Mouse (Mus musculus) cerebellum, postnatal 14 days (tissue): ENCODE measurements around the gene Pigm.

Experiments used
- DNase-seq, 2 experiments: peaks; one replicate each; pipeline ENCODE4 v3.0.0; 2021; ENCODE audit warnings: mixed read lengths in 2 of 2

Pigm gene

DNA sequence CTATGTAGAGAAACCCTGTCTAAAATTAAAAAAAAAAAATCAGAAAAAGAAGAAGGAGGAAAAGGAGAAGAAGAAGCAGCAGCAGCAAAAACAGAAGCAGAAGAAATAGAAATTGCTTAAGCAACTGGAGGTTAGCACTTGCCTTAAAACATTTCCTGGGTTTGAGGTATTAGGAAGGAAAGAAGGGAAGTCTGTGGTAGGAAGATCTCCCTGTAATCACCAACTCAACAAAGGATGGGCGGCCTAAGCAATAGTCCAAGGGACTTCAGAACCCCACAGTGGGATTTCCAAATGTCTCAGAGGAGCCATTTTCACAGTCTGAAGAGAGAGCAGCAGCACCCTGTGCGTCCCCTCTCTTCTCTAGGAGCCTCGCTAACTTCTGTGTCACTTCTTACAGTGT lies 23.9 kb upstream of the Pigm start:
- no peak for DNase-seq

DNA sequence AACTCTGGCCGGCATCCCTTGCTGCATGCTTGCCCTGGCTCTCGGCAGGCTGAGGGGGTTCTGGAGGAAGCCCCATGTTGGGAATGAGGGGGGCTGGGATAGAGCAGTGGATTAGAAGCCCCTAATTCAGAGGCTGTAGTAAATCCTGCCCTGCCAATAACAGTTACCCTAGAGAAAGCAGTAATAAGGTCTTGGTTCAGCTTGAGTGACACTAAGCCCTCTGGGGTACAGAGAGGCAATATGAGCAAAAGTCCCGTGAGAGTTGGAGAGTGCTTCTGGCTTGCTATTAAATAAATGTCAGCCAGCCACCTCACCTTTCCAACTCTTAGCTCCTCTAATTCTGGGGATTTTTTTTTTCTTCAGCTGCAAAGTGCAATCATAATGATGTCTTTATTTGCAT lies 21.0 kb upstream of the Pigm start:
- no peak for DNase-seq

DNA sequence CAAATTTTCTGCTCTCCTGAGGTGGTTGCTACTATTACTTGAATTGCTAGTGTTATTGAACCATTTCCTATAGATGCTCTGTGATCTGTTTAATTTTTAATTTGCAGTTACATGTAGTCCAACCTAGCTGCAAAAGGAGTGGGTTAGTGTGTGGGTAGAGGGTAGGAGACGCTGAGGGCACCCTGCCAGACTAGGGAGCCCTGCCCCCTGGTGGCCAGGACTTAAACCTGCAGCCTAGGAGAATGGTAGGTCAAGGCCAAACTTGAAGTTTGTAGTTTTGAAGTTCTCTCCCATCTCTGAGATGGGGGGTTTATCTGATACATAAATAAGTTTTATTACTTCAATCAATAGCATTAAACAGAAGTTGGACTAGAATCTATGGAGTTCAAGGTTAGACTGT lies 18.8 kb upstream of the Pigm start:
- peak; percentile 86 to 88 for DNase-seq

DNA sequence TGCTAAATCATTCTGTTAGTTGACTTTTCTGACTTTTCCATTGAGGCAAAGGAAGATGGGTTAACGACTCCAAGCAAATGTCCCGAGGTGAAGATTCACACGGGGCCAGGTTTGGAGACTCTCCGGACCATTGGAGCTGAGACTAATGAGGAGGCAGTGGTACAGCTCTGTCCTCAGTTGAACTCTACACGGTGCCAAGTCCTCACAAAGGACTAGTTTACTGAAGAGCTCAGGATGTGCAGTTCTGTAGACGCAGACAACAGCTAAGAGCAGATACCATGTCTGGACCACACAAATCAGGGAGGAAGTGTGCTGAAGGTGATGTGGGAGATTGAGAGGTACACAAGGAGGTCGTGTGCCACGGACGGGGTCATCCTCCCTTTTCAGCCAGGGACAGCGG lies 18.0 kb upstream of the Pigm start:
- DNase-seq, result no peak

DNA sequence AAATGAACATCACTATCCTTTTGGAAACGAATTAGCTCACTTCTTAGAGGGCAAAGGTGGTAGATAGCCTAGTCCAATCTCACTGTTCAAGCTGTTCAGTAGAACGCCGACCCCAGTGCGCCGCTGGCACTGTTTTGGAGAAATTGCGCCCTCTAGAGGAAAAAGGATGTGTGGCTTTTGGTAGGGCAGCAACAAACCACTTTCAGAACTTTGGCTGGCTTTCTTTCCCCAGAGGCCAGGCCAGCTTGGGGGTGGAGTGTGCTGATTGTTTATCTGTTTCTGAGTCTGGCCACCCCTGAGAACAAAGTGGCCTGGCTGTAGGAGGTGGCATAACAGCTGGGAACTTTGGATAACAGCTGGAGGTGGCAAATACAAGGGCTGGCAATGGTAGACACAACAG lies 11.7 kb upstream of the Pigm start:
- DNase-seq, result peak; percentile 70 to 76

DNA sequence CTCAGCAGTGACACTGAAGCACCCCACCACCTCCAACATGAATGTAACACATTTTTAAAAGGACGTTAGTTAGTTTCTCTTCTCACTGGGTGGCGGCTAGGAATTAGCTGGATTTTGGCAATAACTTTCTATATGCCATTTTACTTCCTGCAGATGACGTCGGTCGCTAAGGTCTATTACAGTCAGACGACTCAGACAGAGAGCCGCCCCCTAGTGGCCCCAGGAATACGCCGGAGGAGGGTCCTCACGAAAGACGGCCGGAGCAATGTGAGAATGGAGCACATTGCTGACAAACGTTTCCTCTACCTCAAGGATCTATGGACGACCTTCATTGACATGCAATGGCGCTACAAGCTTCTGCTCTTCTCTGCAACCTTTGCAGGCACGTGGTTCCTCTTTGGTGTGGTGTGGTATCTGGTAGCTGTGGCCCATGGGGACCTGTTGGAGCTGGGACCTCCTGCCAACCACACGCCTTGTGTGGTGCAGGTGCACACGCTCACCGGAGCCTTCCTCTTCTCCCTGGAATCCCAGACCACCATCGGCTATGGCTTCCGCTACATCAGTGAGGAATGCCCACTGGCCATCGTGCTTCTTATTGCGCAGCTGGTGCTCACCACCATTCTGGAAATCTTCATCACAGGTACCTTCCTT lies 7.5 kb upstream of the Pigm start:
- DNase-seq, result peak; percentile 62 to 80

DNA sequence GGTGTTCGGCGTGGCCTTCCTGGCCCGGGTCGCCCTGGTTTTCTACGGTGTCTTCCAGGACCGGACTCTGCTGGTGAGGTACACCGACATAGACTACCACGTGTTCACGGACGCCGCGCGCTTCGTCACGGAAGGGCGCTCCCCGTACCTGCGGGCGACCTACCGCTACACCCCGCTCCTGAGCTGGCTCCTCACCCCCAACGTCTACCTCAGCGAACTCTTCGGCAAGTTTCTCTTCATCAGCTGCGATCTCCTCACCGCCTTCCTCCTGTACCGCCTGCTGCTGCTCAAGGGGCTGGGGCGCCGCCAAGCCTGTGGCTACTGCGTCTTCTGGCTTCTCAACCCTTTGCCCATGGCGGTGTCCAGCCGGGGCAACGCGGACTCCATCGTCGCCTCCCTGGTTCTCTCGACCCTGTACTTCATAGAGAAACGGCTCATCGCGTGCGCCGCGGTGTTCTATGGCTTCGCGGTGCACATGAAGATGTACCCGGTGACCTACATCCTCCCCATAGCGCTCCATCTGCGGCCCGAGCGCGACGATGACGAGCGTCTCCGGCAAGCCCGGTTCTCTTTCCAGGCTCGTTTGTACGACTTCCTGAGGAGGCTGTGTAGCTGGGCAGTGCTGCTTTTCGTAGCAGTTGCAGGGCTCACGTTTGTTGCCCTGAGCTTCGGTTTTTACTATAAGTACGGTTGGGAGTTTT lies 562 bp downstream of the Pigm start:
- peak in 1 of 2 experiments; percentile 59 for DNase-seq

DNA sequence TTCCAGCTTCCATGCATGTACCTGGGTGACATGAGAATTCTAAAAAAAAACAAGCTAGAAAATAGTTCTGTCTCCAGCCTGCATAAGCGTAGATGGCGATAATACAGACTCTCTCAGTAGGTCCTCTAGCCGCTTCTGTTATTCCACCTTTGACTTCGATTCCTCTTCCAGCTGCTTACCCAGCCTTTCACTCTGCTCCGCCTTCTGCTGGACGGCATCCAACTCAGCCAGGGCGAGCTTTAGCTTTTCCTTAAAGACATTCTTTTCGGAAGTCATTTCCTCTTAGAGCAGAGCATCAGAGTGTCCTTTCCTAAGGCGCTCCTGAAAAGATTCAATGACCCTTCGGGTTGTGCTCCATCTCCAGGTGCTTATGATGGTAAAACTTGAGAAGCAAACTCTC lies 3.7 kb downstream of the Pigm start:
- DNase-seq, result peak in 1 of 2 experiments; percentile 32

DNA sequence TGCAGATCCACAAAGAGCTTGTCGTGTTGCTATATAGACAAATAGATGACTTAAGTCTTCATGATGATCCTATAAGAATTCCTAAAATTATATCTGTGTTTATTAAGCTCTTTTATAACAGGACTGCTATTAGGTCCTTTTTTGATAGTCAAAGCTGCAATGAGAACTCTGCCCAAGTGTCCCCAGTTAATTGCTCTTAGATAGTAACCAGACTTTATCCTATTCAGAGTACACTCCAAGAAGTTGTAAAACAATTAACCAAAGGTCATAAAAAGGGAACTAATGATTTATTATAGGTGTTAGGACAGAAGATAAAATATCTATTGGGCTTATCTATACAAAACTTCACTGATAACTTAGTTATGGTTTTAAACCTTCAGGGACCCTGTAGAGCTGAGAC lies 5.7 kb downstream of the Pigm start:
- DNase-seq, result no peak

DNA sequence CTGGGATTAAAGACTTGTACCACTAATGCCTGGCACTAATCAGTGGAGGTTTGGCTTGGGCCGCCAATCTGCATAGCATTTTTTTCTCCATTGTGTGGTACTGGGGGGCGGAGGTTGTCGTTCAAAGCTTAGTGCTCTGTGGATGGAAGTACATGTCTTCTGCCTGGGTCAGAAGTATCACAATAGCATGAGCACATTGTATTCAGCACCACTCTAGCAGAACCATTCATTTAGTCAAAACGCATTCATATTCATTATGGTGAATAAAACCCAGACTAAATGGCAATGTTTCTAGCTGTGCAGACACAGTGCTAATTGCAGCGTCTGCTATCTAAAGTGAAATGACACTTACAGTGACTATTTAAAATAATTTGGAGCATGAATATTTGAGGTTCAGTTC lies 10.9 kb downstream of the Pigm start:
- DNase-seq, result no peak

DNA sequence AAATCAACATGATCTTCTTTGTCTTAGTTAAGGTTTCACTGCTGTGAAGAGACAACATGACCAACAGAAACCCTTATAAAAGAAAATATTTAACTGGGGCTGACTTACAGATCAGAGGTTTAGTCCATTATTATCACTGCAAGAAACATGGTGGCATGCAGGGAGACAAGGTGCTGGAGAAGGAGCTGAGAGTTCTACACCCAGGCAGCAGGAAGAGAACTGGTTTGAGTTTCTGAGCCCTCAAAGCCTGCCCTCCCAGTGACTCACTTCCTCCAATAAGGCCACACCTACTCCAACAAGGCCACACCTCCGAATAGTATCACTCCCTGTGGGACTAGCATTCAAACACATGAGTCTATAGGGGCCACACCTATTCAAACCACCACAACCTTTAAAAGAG lies 14.4 kb downstream of the Pigm start:
- DNase-seq, result no peak

DNA sequence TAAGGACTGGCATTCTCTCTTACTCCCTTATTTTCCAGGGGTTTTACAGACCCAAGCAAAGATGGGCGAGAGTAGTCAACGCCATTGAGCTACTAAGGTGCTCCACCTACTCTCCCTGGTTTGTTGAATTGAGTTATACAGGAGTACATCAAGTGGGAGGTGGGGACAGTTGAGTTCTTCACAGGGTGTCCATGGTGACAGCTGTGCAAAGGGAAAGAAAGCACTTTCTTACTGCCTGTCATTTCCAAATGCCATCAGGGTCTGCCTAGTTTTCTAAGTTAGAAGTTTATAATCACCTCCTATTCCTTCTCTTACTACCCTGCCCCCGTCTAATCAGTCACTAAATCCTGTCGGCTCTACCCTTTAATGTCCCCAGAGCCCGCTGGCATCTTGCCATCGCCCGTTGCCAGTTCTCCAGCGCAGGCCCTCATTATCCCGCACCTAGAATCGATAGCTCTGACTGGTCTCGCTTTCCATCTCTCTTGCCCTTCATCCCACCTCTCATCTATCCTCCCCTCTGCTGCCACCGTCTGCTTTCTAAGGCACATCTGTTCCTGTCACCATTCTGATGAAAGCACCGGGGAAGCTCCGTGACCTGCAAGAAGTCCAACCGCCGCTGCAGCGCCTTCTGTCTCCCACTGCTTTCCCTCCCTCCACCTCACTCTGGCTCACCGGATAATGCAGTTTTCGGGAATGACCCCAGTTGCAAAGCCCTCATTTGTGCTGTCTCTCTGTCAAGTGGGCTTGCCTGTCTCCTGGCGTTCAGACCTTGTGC lies 15.6 kb downstream of the Pigm start:
- peak; percentile 35 to 60 for DNase-seq

DNA sequence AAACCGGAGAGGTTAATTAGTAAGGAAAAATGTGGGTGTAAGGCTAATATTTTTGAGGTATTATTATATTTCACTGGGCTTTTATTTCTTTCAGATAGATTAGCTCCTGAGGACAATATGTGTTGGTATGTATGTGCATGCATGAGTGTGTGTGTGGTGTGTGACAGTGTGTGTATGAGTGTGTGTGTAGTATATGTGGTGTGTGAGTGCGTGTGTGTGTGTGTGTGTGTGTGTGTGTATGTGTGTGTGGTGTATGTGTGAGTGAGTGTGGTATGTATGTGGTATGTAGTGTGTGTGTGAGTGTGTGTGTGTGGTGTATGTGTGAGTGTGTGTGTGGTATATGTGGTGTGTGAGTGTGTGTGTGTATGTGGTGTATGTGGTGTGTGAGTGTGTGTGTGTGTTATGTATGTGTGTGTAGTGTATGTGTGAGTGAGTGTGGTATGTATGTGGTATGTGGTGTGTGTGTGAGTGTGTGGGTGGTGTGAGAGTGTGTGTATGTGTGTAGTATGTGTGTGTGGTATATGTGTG lies 16.4 kb downstream of the Pigm start:
- no peak for DNase-seq

DNA sequence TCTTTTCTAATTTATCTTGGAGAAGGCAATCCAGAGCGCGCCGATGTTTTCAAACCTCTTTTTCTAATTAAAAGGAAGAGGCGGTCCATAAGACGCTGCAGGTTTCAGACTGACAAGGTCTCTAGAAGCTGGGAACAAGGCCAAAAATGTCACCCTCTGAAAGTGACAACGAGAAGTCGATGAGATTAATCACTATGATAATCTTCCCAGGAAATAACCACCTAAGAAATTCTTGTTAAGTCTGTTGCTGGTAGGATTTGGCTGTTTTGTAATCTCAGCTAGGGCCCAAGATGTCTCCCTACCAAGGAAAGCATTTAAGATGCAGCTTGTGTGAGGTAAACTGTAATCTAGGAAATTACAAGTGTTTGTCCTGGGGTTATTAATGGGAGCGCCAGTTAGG lies 17.4 kb downstream of the Pigm start:
- DNase-seq, result no peak

DNA sequence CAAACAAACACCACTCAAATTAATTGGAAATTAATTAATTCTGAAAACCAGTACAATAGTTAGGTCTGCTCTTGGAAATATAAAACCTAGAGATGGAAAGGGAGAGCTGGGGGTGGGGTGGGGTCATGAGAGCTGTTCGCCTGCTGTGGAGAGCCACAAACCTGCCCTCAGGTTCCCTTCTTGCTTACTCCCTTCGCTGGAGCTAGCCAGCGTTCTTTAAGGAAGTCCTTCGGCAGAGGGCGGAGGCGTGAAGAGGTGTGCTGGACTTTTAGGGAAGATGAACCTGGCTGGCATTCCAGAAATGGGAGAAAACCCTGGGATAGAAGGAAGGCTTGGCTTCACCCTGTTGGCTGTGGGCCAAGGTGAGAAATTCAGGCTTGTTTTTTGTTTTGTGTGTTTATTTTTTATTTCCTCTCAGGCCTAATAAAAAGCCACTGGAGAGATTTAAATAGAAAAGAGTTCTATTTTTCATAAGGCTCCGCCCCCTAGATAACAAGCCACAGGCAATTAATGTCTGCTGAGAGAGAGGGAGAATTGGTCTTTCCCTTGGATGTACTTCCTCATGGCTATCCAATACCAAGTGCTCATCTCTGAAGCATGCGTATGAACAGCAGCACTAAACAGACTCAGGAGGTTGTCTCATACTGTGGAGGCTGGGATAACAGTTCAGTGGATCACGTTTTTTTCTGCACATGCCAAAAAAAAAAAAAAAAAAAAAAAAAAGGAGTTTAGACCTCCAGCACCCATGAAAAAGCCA lies 20.8 kb downstream of the Pigm start:
- no peak for DNase-seq

DNA sequence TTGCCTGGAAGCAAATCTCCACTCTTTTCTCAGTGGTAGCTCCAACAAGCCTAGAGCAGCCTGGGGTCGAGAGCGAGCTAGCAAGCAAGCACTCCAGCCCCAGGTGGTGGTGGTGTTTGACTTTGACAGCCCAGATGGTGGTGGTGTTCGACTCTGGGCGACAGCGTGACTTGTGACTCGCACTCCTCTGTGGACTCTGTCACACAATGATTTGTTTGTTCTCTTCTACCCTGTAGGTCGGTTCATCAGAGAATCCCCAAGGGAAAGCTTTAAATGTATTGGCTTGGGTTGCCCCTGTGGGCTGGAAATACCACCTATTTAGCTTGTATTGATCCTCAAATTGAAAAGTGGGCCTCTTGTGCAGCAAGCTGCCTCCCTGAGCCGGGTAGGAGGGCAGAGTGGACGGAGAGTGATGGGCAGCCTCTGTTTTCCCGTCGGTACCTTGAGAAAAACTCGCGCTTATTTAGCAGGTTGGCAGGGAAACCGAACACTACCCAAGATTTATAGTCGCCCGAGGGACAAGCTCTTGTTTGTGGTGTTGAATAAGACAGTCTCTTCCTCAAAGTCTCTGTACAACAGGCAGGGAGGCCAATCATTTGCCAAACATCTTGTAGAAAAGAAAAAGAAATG lies 29.8 kb downstream of the Pigm start:
- DNase-seq, result no peak

DNA sequence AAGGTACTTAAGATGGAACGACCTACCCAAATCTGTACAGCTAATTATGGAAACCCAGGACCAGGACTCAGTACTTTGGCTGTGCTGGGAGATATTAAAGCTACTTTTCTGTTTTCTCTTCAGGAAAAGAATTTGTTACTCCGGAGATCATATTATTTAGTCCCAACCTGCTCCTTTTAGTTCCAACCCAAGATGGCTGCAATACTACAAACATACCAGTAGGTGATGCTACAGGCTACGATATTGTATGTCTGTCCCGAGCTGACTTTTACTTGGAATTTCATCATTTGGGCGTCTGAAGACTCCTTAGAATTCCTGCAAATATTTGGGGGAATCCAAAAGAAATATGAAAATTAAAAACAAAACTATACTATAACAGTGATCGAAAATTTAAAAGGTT lies 32.6 kb downstream of the Pigm start:
- peak; percentile 18 to 62 for DNase-seq

DNA sequence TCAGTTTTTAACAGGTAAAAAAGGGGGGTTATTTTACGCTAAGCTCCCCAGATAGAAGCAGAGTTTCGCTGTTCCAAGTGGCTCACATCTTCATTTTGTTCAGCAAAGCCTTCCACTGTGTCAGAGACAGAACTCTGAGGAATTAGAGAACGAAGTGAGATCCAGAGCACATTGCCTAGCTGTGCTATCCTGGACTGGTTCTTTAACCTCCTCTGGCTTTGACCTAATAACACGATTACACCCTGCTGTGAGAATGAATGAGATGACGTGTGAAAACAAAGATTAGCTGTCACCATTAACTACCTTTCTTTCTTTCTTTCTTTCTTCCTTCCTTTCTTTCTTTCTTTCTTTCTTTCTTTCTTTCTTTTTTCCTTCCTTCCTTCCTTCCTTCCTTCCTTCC lies 33.1 kb downstream of the Pigm start:
- no peak for DNase-seq

DNA sequence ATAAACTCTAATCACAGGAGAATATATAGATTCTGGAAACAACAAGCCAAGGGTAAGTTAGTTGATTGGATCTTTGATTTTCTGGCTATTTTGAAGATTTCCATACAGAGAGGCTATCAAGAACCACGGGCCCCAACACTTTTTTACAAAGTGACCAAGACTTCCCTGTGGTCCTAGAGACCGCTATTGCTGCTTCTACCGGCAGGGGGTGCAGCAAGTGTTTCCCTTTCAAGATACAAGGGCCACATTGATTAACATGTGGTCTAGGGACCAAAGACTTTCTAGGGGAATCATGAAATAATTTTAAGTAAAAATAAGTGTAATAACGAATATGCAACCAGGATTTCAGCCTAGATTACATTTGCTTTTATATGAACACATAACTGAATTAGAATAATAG lies 34.5 kb downstream of the Pigm start:
- DNase-seq, result peak; percentile 67 to 78

DNA sequence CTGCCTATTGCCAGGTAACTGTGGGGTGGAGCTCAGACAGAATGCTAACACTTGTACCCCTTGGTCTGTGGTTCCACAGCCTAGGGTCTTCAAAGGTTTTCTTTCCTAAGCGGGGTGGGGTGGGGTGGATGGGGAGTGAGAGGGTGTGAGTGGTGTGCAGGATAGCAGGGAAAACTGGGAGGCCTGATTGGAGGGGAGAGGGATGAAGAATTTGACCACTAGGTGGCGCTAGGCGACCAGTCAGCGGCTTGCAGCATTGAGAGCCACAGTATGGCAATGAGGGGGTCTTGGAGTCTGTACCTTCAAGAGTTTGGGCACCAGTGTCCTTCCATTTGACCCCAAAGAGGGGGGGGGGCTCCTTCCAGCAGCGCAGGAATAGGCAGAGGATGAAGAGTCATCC lies 35.9 kb downstream of the Pigm start:
- DNase-seq, result peak; percentile 89 to 93

DNA sequence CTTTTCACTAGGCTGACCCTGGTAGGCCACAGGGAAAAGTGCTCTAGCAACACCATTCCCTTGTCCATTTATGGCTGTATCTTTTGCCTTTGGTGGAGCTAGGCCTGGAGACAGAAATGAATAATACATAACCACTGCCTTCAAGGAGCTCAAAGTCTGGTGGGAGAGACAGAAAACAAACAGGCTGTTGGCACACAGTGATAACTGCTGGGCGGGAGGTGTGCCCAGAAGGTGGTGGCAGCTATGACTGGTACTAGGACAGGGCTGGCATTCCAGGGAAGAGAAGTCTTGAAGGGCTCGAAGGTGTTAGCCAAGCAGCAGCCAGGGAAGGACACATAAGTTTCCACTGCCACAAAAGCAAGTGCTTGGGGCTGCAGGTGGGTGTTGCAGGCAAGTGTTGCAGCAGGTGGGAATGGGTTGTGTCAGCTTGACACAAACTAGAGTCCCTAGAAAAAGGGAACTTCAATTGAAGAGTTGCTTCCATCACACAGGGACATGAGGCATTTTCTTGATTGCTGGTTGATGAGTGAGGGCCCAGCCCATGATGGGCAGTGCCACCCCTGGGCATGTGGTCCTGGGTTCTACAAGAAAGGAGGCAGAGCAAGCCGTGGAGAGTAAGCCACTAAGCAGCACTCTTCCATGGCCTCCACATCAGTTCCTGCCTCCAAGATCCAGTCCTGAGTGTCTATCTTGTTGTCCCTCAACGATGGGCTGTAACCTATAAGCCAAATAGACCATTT lies 37.3 kb downstream of the Pigm start:
- no peak for DNase-seq

DNA sequence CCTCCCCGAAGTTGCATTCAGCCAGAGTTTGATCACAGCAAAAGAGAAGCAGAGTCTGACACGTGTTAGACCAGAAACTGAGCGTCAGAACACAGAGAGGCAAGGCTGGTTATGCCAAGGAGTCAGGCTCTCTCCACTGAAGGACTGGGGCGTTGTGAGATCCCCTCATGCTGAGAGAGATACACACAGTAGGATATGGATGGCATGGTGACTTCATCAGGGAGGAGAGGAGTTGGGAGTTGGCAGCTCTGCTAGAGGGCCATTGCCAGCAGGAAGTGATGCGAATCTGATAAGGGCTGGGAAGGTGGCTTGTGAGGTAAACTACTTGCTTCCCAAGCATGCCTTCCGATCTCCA lies 37.9 kb downstream of the Pigm start:
- DNase-seq, result no peak
